Comparison of ENCODE assay signal across 22 mouse cellular contexts in genomic region chr13:94497521-94497920, GRCm38 (mm10).
DNase-seq lines count a peak whose midpoint lies in the region; ATAC-seq and TF ChIP-seq lines count a peak whose summit lies in the region.
"Had no signal": no experiment of that assay in that cellular context is flagged by ENCODE, and none has a peak within 500 bp of the region (broad histone marks: within the 10 kb centered on the region; RNA-seq: fewer than 3 reads in every experiment).

No protein-coding gene starts in this region.

- H3K36me3 ChIP-seq in lung, postnatal 0 days (ENCODE audit: insufficient read depth, low read length) = peaks cover 14% of the 10 kb centered on the region

- intact Hi-C loops in gastrocnemius, postnatal 14 days (cut with DNase I; ENCODE audit: low total_unique reads) = no loop called here

- TF ChIP-seq POLR2A in lung, adult 2 months (IDR thresholded peaks at IDR 0.05; ENCODE audit: borderline replicate concordance, extremely low read depth, low read depth, low read length) = no peak

- 0 out of 2 replicates have a peak, but pooled peaks cover 2% of the 10 kb centered on the region for H3K4me1 ChIP-seq in lung, adult 2 months (ENCODE audit: control insufficient read depth, insufficient read depth, low read length)
- no peaks in the 10 kb centered on the region for H3K4me1 ChIP-seq in lung, postnatal 0 days (ENCODE audit: insufficient read depth, low read depth, low read length)
- H3K4me1 ChIP-seq: hindbrain, embryonic 12.5 days; hindbrain, embryonic 15.5 days had no signal

- no peak overlapping the region for H3K9ac ChIP-seq in lung, postnatal 0 days (replicated peaks; ENCODE audit: low read depth)
- H3K9ac ChIP-seq: forebrain, postnatal 0 days; heart, embryonic 13.5 days; hindbrain, embryonic 12.5 days; hindbrain, embryonic 15.5 days had no signal

- no peak for TF ChIP-seq CTCF in lung, adult 2 months (IDR thresholded peaks at IDR 0.05; ENCODE audit: insufficient read depth, low read length)
- TF ChIP-seq CTCF in lung, postnatal 0 days (IDR thresholded peaks at IDR 0.05) = no peak

- WGBS in lung, adult 2 months = 68% methylated on average over 3 of the region's 3 CpGs
- WGBS in lung, postnatal 0 days = 47% methylated on average over 3 of the region's 3 CpGs

- peak; percentile 82 for ATAC-seq in lung, postnatal 0 days
- ATAC-seq: CD4-positive, CD25-positive, alpha-beta regulatory T cell, adult 4 months; forebrain, embryonic 14.5 days; forebrain, postnatal 0 days had no signal

- H3K27me3 ChIP-seq in lung, postnatal 0 days (replicated peaks; ENCODE audit: insufficient read depth, low read length) = no peaks in the 10 kb centered on the region
- H3K27me3 ChIP-seq: heart, embryonic 13.5 days; hindbrain, embryonic 12.5 days; hindbrain, embryonic 15.5 days had no signal

- no peak overlapping the region for H3K27ac ChIP-seq in lung, postnatal 0 days (ENCODE audit: low read length)
- H3K27ac ChIP-seq: gastrocnemius, adult 2 months; heart, adult 2 months; heart, embryonic 10.5 days; heart, embryonic 13.5 days; hindbrain, embryonic 12.5 days; hindbrain, embryonic 15.5 days had no signal

- H3K9me3 ChIP-seq in lung, postnatal 0 days (ENCODE audit: low read length) = no peaks in the 10 kb centered on the region
- H3K9me3 ChIP-seq: heart, embryonic 10.5 days; heart, embryonic 13.5 days; hindbrain, embryonic 12.5 days; hindbrain, embryonic 15.5 days had no signal

- DNase-seq in lung, adult 2 months = peak; percentile 22
- DNase-seq in lung, postnatal 0 days (ENCODE audit: low spot score) = peak; percentile 34
- DNase-seq in lung, postnatal 25 days (ENCODE audit: low spot score) = peak; percentile 72
- no peak for DNase-seq in layer of hippocampus, adult 11-12 months (ENCODE audit: low spot score)
- DNase-seq in gastrocnemius, postnatal 14 days = no peak
- no peak for DNase-seq in embryo, embryonic 11 days
- DNase-seq: adrenal gland, adult 2 months; adrenal gland, postnatal 14 days; cerebellum, adult 11 months; cerebellum, adult 2 months; cerebellum, adult 9-11 months; cerebellum, postnatal 25 days; forebrain, postnatal 0 days; gastrocnemius, adult 2 months; gastrocnemius, postnatal 25 days; heart, adult 2 months had no signal

- TF ChIP-seq EP300 in lung, postnatal 0 days (IDR thresholded peaks at IDR 0.05) = no peak

- no peak overlapping the region for H3K4me2 ChIP-seq in lung, postnatal 0 days (replicated peaks; ENCODE audit: low read depth, low read length)
- H3K4me2 ChIP-seq: heart, embryonic 13.5 days; hindbrain, embryonic 12.5 days; hindbrain, embryonic 15.5 days had no signal

- no peak overlapping the region for H3K4me3 ChIP-seq in lung, adult 2 months (replicated peaks; ENCODE audit: extremely low read depth, low read depth, low read length)
- H3K4me3 ChIP-seq in lung, postnatal 0 days (ENCODE audit: low read depth, low read length) = no peak overlapping the region
- H3K4me3 ChIP-seq: gastrocnemius, adult 2 months; heart, adult 2 months; heart, embryonic 10.5 days; heart, embryonic 13.5 days; hindbrain, embryonic 12.5 days; hindbrain, embryonic 15.5 days had no signal

Comparison
In these comparisons a context has a peak if more than half of its experiments do, and no peak if none do; other contexts are left out.
1. DNase-seq: peak in lung, adult 2 months (single experiment), lung, postnatal 0 days (single experiment) and lung, postnatal 25 days (single experiment); none in layer of hippocampus, adult 11-12 months (single experiment), gastrocnemius, postnatal 14 days (single experiment) and embryo, embryonic 11 days (single experiment).